Mouse (Mus musculus): ENCODE results near the gene Agl. TPM values are rescaled to one million over a fixed set of nuclear protein-coding genes. Genes with fewer than 3 reads are reported as not detected.
A peak's percentile ranks its signal among the peaks of the same experiment; 100 is the strongest.
"Not testable (repeated sequence)": the region's sequence is repeated elsewhere in the genome, so short reads cannot be mapped to it uniquely, and the experiment has no call there.

Gene Agl
- polyA plus RNA-seq, 1 experiment from 2014 or later = 17.7 TPM

DNA sequence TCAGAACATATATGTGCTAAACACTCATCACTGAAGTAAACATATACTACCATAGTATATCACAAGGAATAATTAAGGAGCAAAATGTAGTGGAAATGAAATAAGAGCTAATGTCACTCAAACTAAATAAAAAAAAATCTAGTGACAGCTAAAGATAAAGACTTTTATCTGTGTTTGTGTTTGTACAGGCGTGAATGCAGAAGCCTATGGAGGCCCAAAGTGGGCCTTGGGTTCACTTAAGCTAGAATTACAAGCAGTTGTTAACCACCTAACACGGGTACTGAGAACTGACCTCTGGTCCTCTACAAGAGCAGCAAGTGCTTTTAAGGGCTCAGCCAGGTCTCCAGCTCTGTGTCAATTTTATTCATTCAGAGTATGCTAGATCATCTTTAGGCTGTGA, 31.0 kb downstream of the Agl start:
- no peak overlapping the region for H3K4me2 ChIP-seq (replicated peaks)
- H3K9ac ChIP-seq = no peak overlapping the region
- H3K36me3 ChIP-seq = peaks cover 60% of the 10 kb centered on the region
- H3K27me3 ChIP-seq (replicated peaks) = no peaks in the 10 kb centered on the region
- 84% methylated on average over 2 of the region's 2 CpGs for WGBS
- H3K4me3 ChIP-seq = no peak overlapping the region
- no peaks in the 10 kb centered on the region for H3K9me3 ChIP-seq
- H3K4me1 ChIP-seq = no peaks in the 10 kb centered on the region
- no peak for ATAC-seq (ENCODE audit: low FRiP score, low read depth)
- H3K27ac ChIP-seq = no peak overlapping the region

GRCm38 (mm10) chr3:116773836-116774235, 34.1 kb downstream of the Agl start:
- Histone ChIP-seq H3K36me3 (peaks cover 51% of the 10 kb centered on the region), H3K4me2 (replicated peaks) (no peak overlapping the region), H3K4me3 (no peak overlapping the region), H3K27me3 (replicated peaks) (no peaks in the 10 kb centered on the region), H3K9ac (no peak overlapping the region), H3K27ac (no peak overlapping the region), H3K9me3 (no peaks in the 10 kb centered on the region), H3K4me1 (no peaks in the 10 kb centered on the region)
- no peak for ATAC-seq (ENCODE audit: low FRiP score, low read depth)
- 90% methylated on average over 12 of the region's 12 CpGs for WGBS

GRCm38 (mm10) chr3:116771597-116771996, 36.4 kb downstream of the Agl start:
- Histone ChIP-seq H3K4me1 (no peaks in the 10 kb centered on the region), H3K36me3 (peaks cover 43% of the 10 kb centered on the region), H3K9ac (no peak overlapping the region), H3K4me3 (no peak overlapping the region), H3K27ac (no peak overlapping the region), H3K4me2 (replicated peaks) (no peak overlapping the region), H3K27me3 (replicated peaks) (no peaks in the 10 kb centered on the region), H3K9me3 (no peaks in the 10 kb centered on the region)
- no peak for ATAC-seq (ENCODE audit: low FRiP score, low read depth)
- WGBS = 91% methylated on average over 2 of the region's 2 CpGs

- ATAC-seq (ENCODE audit: low FRiP score, low read depth); H3K27ac ChIP-seq; H3K9me3 ChIP-seq; H3K4me2 ChIP-seq (replicated peaks); H3K4me1 ChIP-seq; H3K27me3 ChIP-seq (replicated peaks); H3K9ac ChIP-seq; H3K4me3 ChIP-seq: not testable (repeated sequence)
- peaks cover 34% of the 10 kb centered on the region for H3K36me3 ChIP-seq
- 90% methylated on average over 7 of the region's 7 CpGs for WGBS
Measured at GRCm38 (mm10) chr3:116766963-116767362, 41.0 kb downstream of the Agl start.

GRCm38 (mm10) chr3:116752818-116753217, 55.1 kb downstream of the Agl start:
- Histone ChIP-seq H3K4me2 (replicated peaks) (no peak overlapping the region), H3K27ac (no peak overlapping the region), H3K9ac (no peak overlapping the region), H3K4me3 (no peak overlapping the region), H3K9me3 (no peaks in the 10 kb centered on the region), H3K4me1 (no peaks in the 10 kb centered on the region), H3K27me3 (replicated peaks) (no peaks in the 10 kb centered on the region), H3K36me3 (peaks cover 27% of the 10 kb centered on the region)
- 93% methylated on average over 8 of the region's 8 CpGs for WGBS
- no peak for ATAC-seq (ENCODE audit: low FRiP score, low read depth)

- H3K36me3 ChIP-seq = peaks cover 16% of the 10 kb centered on the region
- WGBS = 78% methylated on average over 4 of the region's 4 CpGs
- H3K9me3 ChIP-seq = no peaks in the 10 kb centered on the region
- no peaks in the 10 kb centered on the region for H3K27me3 ChIP-seq (replicated peaks)
- H3K9ac ChIP-seq = no peak overlapping the region
- ATAC-seq (ENCODE audit: low FRiP score, low read depth) = peak; percentile 53; the same call in 1 of the 2 replicates
- H3K27ac ChIP-seq = no peak overlapping the region
- H3K4me3 ChIP-seq = no peak overlapping the region
- H3K4me2 ChIP-seq (replicated peaks) = no peak overlapping the region
- H3K4me1 ChIP-seq = no peaks in the 10 kb centered on the region
Measured at GRCm38 (mm10) chr3:116751191-116751860, 56.6 kb downstream of the Agl start.

- WGBS = 58% methylated on average over 8 of the region's 8 CpGs
- 0 out of 2 replicates have a peak, but pooled peaks have one; percentile 39 for ATAC-seq (ENCODE audit: low FRiP score, low read depth)
Measured at GRCm38 (mm10) chr3:116748391-116749170, 59.4 kb downstream of the Agl start.

DNA sequence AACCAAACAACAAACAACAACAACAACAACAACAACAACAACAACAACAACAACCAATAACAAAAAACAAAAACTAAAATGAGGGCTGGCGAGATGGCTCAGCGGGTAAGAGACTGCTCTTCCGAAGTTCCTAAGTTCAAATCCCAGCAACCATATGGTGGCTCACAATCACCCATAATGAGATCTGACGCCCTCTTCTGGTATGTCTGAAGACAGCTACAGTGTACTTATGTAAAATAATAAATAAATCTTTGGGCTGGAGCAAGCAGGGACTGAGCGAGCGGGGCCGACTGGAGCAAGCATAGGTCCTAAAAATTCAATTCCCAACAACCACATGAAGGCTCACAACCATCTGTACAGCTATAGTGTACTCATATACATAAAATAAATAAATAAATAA, 60.3 kb downstream of the Agl start:
- H3K36me3 ChIP-seq = peaks cover 19% of the 10 kb centered on the region
- H3K4me2 ChIP-seq (replicated peaks); H3K4me1 ChIP-seq; H3K9ac ChIP-seq; H3K27me3 ChIP-seq (replicated peaks); H3K27ac ChIP-seq; H3K9me3 ChIP-seq; ATAC-seq (ENCODE audit: low FRiP score, low read depth); H3K4me3 ChIP-seq: not testable (repeated sequence)
- WGBS = 88% methylated on average over 7 of the region's 7 CpGs

More at GRCm38 (mm10) chr3:116748391-116749170, 59.4 kb downstream of the Agl start:
- Histone ChIP-seq H3K4me3 (no peak overlapping the region), H3K4me1 (no peaks in the 10 kb centered on the region), H3K9me3 (no peaks in the 10 kb centered on the region), H3K27ac (no peak overlapping the region), H3K27me3 (replicated peaks) (no peaks in the 10 kb centered on the region), H3K9ac (no peak overlapping the region), H3K4me2 (replicated peaks) (no peak overlapping the region), H3K36me3 (peaks cover 15% of the 10 kb centered on the region)

DNA sequence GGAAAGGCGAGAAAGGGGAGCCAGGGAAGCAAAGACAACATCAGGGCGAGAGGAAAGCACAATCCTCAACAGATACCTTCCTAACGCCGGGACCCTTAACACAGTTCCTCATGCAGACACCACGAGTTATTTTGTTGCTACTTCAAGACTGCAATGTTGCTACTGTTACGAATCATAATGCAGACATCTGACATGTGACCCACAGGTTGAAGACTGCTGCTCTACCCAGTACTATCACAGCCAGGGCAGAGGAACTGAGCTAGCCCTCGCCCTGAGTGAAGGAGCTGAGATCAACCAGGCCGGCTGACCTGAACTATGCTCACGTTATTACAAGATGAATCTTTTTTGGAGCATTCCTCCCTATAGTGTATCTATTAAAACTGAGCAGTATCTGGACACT, 67.0 kb downstream of the Agl start:
- H3K4me1 ChIP-seq = no peaks in the 10 kb centered on the region
- no peak overlapping the region for H3K9ac ChIP-seq
- H3K36me3 ChIP-seq = peaks cover 14% of the 10 kb centered on the region
- no peaks in the 10 kb centered on the region for H3K9me3 ChIP-seq
- WGBS = 85% methylated on average over 9 of the region's 9 CpGs
- H3K4me3 ChIP-seq = no peak overlapping the region
- no peaks in the 10 kb centered on the region for H3K27me3 ChIP-seq (replicated peaks)
- no peak for ATAC-seq (ENCODE audit: low FRiP score, low read depth)
- no peak overlapping the region for H3K4me2 ChIP-seq (replicated peaks)
- no peak overlapping the region for H3K27ac ChIP-seq

- no peak overlapping the region for H3K27ac ChIP-seq
- H3K27me3 ChIP-seq (replicated peaks) = no peaks in the 10 kb centered on the region
- no peak overlapping the region for H3K9ac ChIP-seq
- no peaks in the 10 kb centered on the region for H3K9me3 ChIP-seq
- peaks cover 14% of the 10 kb centered on the region for H3K36me3 ChIP-seq
- H3K4me2 ChIP-seq (replicated peaks) = no peak overlapping the region
- no peak for ATAC-seq (ENCODE audit: low FRiP score, low read depth)
- H3K4me1 ChIP-seq = no peaks in the 10 kb centered on the region
- WGBS = 86% methylated on average over 5 of the region's 5 CpGs
- H3K4me3 ChIP-seq = no peak overlapping the region
Measured at GRCm38 (mm10) chr3:116740106-116740505, 67.9 kb downstream of the Agl start.

DNA sequence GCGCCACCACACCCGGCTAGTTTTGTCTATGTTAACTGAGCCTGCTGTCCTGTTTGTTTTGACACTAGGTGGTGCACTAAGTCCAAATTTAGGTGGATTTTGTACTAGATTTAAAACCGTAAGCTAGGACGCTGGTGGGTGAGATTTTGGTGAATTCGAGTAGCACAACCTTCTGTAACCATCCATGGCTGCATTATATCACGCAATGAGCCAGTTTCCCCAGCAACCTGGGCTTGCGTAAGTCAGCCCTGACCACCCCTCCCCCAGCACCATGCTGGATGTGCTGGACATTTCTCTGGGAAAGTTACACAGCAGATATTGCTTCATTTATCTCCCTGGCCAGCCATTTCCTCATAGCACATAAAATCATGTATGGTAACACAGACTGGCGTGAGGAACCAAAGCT, 70.6 kb downstream of the Agl start:
- no peak overlapping the region for H3K4me2 ChIP-seq (replicated peaks)
- H3K9me3 ChIP-seq = no peaks in the 10 kb centered on the region
- ATAC-seq (ENCODE audit: low FRiP score, low read depth) = no peak
- H3K9ac ChIP-seq = no peak overlapping the region
- H3K27ac ChIP-seq = no peak overlapping the region
- no peaks in the 10 kb centered on the region for H3K36me3 ChIP-seq
- no peaks in the 10 kb centered on the region for H3K27me3 ChIP-seq (replicated peaks)
- no peaks in the 10 kb centered on the region for H3K4me1 ChIP-seq
- H3K4me3 ChIP-seq = no peak overlapping the region
- 83% methylated on average over 8 of the region's 8 CpGs for WGBS

- Histone ChIP-seq H3K27me3 (replicated peaks) (no peaks in the 10 kb centered on the region), H3K27ac (no peak overlapping the region), H3K9ac (no peak overlapping the region), H3K4me1 (no peaks in the 10 kb centered on the region; the same call in 1 of the 2 replicates), H3K4me2 (replicated peaks) (no peak overlapping the region), H3K36me3 (no peaks in the 10 kb centered on the region), H3K9me3 (no peaks in the 10 kb centered on the region), H3K4me3 (no peak overlapping the region)
- 56% methylated on average over 2 of the region's 2 CpGs for WGBS
- no peak for ATAC-seq (ENCODE audit: low FRiP score, low read depth)
Measured at GRCm38 (mm10) chr3:116729483-116730174, 78.3 kb downstream of the Agl start.
